Mouse (Mus musculus) forebrain, embryonic 10.5 days (tissue): ENCODE measurements at regions not wholly inside any gene's neighbourhood (a gene's known extent, or its start where the extent isn't known, plus 50 kb on each side); places are given as distances from the start of the nearest gene placed in this dataset.

ENCODE experiments used
- DNase-seq: peaks from one replicate; pipeline ENCODE4 v3.0.0-alpha.2; 2017; ENCODE audit warnings: low spot score; ENCODE audit errors: extremely low spot score
- H3K27ac ChIP-seq: fragments of 300-500 bp; sonication (generic); 2 replicates; pipeline ENCODE4 v1.5.1; 2016; ENCODE audit warnings: mild to moderate bottlenecking
- H3K27me3 ChIP-seq: fragments of 300-500 bp; sonication (generic); 2 replicates; pipeline ENCODE4 v1.6.1; 2016; ENCODE audit warnings: mild to moderate bottlenecking; ENCODE audit not compliant: poor library complexity, severe bottlenecking
- H3K36me3 ChIP-seq: fragments of 300-500 bp; sonication (generic); replicated peaks from 2 replicates; pipeline ENCODE4 v1.6.1; 2016; ENCODE audit warnings: mild to moderate bottlenecking, moderate library complexity
- H3K4me1 ChIP-seq: fragments of 300-500 bp; sonication (generic); 2 replicates; pipeline ENCODE4 v1.6.1; 2016
- H3K4me3 ChIP-seq: fragments of 300-500 bp; sonication (generic); 2 replicates; pipeline ENCODE4 v1.5.1; 2016; ENCODE audit warnings: mild to moderate bottlenecking, moderate library complexity
- H3K9me3 ChIP-seq: fragments of 300-500 bp; sonication (generic); 2 replicates; pipeline ENCODE4 v1.6.1; 2016; ENCODE audit warnings: mild to moderate bottlenecking, moderate library complexity
- WGBS: fragments of 180-500 bp; shearing (Covaris S2); methylation state at CpG from one replicate; pipeline ENCODE4 v1.1.7; 2016; 5-methylcytosine and 5-hydroxymethylcytosine counted together

DNA sequence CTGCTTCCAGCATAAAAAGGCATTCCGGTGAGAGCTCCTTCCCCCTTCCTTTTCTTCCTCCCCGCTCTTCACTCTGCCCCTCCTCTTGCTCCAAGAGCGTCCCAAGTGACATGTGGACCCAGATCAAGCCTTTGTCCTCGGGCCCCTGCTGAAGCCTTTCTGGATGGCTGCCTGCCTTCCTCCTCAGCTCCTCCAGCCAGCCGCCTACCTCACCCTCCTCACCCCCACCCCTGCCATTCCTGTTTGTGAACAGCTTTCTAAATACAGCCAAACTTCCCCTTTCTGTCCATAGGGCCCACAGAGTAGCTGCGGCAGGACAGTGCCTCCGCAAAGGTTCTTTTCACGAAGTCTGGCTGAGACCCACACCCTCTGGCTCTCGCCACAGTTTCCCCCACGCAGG lies 87.2 kb downstream of the Zfp36l2 start:
- Histone ChIP-seq H3K4me3 (no peak overlapping the region), H3K4me1 (peaks cover 72% of the 10 kb centered on the region), H3K27me3 (peaks cover 51% of the 10 kb centered on the region), H3K9me3 (no peaks in the 10 kb centered on the region), H3K36me3 (no peaks in the 10 kb centered on the region), H3K27ac (peak overlapping the region; percentile 77)
- 61% methylated on average over 10 of the region's 10 CpGs for WGBS
- no peak for DNase-seq

DNA sequence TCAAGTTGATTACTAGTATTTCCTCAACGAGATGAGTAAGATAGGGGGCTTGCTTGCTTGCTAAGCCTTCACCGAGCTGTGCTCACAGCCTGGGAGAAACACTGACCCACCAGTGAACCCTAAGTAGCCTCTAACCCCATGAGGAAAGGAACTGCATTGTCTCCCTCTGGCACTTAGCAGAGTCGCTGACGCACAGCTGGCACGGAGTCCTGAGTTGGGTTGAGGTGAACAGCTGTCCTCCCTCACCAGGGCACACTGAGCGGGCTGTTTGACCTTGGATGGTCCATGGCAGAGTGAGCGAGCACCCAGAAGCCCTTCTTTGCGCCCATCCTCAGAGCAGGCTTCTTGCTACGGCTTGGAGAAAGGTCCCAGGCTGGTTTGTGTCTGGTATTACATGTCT lies 88.0 kb downstream of the Zfp36l2 start:
- H3K4me1 ChIP-seq = peaks cover 80% of the 10 kb centered on the region
- no peaks in the 10 kb centered on the region for H3K9me3 ChIP-seq
- DNase-seq = no peak
- WGBS = 85% methylated on average over 9 of the region's 9 CpGs
- H3K36me3 ChIP-seq = no peaks in the 10 kb centered on the region
- peaks cover 51% of the 10 kb centered on the region for H3K27me3 ChIP-seq
- H3K27ac ChIP-seq = peak overlapping the region; percentile 77
- no peak overlapping the region for H3K4me3 ChIP-seq

DNA sequence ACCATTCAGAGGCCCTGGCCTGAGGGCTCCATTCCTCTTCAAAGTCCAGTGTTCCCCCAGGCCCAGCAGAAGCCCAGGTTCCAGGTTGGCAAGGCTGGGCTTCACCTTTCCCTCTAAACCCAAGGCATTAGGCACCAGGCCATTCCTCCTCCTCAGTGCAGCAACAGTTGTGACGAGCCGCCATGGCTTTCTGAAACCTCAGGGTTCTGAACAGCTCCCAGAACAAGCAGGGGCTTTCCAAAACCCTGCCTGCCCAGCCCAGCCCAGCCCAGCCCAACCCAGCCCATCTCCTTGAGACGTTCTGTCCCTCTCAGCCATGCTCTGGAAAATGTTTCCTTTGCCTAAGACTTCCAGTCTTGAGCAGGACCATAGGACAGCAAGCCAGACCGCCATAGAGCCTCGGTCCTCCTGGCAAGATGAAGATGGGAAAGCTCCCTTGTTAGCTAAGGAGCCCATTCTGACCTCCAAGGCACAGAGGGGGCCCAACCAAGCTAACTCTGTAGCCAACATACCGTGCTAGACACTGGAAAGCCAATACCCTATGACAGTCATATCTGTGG lies 89.8 kb downstream of the Zfp36l2 start:
- WGBS = 86% methylated on average over 6 of the region's 6 CpGs
- no peak overlapping the region for H3K4me3 ChIP-seq
- H3K9me3 ChIP-seq = peaks cover 4% of the 10 kb centered on the region; the same call in 1 of the 2 replicates
- DNase-seq = no peak
- peaks cover 51% of the 10 kb centered on the region for H3K27me3 ChIP-seq
- H3K27ac ChIP-seq = peak overlapping the region; percentile 98
- peaks cover 71% of the 10 kb centered on the region for H3K4me1 ChIP-seq
- H3K36me3 ChIP-seq = no peaks in the 10 kb centered on the region

DNA sequence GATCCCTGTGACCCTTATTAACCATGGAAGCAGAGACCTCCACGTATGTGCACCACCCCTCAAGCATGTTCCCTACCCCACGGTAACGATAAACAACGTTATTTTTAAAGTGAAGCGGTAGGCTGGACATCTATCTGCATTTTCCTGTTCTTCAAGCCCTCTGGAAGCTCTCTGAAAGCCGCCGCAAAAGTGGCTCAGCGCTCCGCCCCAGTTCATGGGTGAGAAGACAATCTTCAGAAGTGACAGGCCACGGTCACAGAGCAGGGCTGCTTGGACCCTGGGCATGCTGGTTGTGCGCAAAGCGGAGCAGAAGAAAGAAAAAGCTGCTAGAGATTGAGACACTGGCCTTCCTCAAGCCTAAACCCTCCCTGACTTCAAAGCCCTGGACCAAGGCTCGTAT lies 90.5 kb downstream of the Zfp36l2 start:
- Histone ChIP-seq H3K4me3 (peak overlapping the region; percentile 44; the same call in 1 of the 2 replicates), H3K27ac (peak overlapping the region; percentile 98), H3K9me3 (peaks cover 4% of the 10 kb centered on the region; the same call in 1 of the 2 replicates), H3K4me1 (peaks cover 68% of the 10 kb centered on the region), H3K27me3 (peaks cover 51% of the 10 kb centered on the region), H3K36me3 (no peaks in the 10 kb centered on the region)
- DNase-seq = no peak
- WGBS = 53% methylated on average over 13 of the region's 13 CpGs

DNA sequence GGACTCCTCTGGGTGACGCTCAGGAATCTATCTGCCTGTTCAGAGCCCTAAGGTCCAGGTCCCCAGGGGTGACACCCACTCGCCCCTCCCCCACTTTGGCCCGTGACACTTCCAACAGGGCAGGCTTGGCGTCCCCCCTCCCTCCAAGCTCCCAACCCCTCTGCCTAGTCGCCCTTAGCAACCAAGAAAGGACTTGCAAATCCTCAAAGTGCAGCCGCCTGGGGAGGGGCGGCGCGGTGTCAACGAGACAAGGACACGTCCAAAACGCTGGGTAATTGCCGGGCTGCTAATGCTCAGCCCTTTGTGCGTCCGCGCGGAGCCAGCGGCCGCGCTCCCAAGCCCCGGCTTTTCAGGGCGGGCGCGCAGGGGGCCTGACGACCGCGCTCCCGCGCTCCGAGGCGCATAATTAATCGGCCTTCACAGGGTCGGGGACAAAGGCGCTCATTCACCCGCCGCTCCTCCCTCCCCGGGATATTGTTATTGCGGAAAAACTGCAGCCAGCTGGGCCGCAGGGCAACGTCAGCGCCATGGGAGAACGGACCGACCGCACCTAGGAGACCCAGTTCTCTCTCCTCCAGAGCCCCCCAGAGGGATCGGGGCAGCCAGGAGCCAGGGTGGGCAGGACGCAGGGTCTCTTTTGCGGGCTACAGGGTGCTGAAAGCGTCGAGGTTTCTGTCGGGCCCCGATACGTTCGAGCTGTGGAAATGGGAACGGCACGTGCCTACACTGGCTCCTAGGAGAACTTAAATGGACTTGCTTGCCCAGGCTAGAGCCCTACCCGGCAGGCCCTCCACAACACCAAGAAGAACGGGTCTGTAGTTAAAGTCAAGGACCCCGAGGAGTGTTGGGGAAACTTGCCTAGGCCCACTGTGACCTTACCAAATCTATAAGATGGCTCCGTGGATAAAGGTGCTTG lies 91.1 kb downstream of the Zfp36l2 start:
- Histone ChIP-seq H3K4me3 (peak overlapping the region; percentile 44), H3K36me3 (no peaks in the 10 kb centered on the region), H3K27me3 (peaks cover 48% of the 10 kb centered on the region), H3K9me3 (peaks cover 4% of the 10 kb centered on the region; the same call in 1 of the 2 replicates), H3K27ac (peak overlapping the region; percentile 98), H3K4me1 (peaks cover 62% of the 10 kb centered on the region)
- WGBS = 2% methylated on average over 59 of the region's 59 CpGs
- DNase-seq = peak; percentile 92

DNA sequence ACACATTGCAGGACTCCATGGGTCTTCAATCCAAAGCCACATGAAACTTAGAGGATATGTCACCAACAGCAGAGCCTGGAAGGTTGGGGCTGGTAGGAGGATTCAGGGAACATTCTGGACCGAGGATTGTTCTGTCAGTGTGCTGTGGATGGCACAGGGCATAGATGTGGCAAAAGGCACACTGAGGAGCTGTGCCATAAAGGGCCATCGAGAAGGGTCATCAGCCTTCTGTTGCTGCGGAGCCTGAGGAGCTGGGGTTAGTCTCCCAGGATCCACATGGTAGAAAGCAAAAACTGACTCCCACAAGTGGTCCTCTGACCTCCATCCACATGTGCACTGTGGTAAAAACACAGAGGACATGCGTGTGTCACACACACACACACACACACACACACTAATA lies 91.9 kb downstream of the Zfp36l2 start:
- Histone ChIP-seq H3K36me3 (no peaks in the 10 kb centered on the region), H3K27ac (peak overlapping the region; percentile 98), H3K9me3 (peaks cover 4% of the 10 kb centered on the region; the same call in 1 of the 2 replicates), H3K27me3 (peaks cover 41% of the 10 kb centered on the region), H3K4me3 (peak overlapping the region; percentile 44), H3K4me1 (peaks cover 56% of the 10 kb centered on the region)
- no peak for DNase-seq
- 25% methylated on average over 4 of the region's 4 CpGs for WGBS

DNA sequence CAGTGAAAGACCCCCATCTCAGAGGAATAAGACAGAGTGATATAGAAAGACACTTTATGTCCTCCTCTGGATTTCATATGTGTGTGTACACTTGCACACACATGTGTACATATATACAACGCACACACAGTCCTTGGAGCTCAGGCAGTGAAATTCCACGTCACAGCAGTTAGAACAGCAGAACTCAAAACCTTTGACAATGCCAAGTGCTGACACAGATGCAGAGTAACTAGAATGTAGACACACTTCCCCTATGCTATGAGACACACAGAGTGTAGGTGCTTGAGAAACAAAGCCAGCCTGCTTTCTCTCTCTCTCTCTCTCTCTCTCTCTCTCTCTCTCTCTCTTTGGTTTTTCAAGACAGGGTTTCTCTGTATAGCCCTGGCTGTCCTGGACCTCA lies 92.7 kb downstream of the Zfp36l2 start:
- peaks cover 4% of the 10 kb centered on the region; the same call in 1 of the 2 replicates for H3K9me3 ChIP-seq
- 89% methylated on average over 2 of the region's 2 CpGs for WGBS
- peaks cover 49% of the 10 kb centered on the region for H3K4me1 ChIP-seq
- no peak overlapping the region for H3K4me3 ChIP-seq
- peak overlapping the region; percentile 98 for H3K27ac ChIP-seq
- H3K36me3 ChIP-seq = no peaks in the 10 kb centered on the region
- peaks cover 34% of the 10 kb centered on the region for H3K27me3 ChIP-seq
- DNase-seq = no peak

DNA sequence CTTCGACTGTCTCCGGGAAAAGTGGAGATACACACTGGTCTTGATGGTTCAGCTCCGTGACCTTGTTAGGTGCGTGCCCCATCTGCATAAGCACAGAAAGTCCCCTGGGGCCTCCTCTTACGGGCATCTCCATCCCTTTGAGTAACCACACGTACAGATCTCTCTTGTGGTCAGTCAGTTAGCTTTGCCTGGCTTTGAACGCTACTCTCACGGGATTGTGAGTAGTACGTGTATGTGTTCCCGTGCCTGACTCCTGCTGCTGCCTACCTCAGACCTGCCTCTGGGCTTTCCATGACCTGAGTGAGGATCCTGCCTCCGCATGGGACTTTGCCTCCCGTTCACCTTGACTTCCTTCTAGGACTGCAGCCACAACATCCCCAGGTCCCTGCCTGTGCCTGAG lies 101.4 kb downstream of the Zfp36l2 start:
- no peak overlapping the region for H3K4me3 ChIP-seq
- no peaks in the 10 kb centered on the region for H3K36me3 ChIP-seq
- peaks cover 52% of the 10 kb centered on the region for H3K4me1 ChIP-seq
- 89% methylated on average over 12 of the region's 12 CpGs for WGBS
- H3K27ac ChIP-seq = peak overlapping the region; percentile 71
- no peaks in the 10 kb centered on the region for H3K9me3 ChIP-seq
- H3K27me3 ChIP-seq = no peaks in the 10 kb centered on the region
- no peak for DNase-seq

DNA sequence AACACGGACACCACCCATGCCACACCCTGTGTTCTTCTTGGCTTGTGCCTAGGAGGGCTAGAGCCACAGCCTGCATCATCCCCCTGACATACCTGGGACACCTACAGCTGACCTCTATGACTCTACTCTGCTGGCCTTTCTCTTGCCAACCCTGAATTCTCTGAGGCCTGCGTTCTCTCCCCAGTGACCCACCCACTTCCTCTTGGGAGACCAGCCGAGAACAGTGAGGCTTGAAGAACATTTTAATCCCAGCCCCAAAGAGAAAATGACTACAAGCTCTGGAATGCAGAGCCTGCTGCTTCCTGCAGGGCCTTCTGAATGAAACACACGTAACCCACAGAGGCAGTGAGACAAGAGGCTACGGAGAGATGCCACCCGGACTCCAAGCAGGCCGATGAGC lies 102.0 kb downstream of the Zfp36l2 start:
- peak overlapping the region; percentile 71 for H3K27ac ChIP-seq
- WGBS = 37% methylated on average over 7 of the region's 7 CpGs

DNA sequence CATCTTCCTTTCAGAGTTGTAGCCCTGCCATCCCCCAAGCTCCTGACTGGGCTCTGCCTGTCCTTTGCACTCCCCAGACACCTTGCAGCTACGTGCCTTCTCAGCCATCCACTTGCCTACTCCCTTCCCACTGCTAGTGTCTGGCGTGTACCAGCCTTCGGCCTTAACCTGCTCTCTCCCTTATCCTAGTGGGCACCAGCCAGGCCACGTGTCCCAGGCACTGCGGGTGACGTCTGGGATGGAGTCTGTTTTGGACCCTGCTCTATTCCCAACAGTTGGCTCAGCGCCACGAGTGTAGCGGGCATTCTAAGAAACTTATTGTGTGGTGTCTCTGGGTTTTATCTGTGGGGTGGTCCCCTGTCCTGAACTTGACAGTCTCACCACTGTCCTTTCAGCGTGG lies 102.5 kb downstream of the Zfp36l2 start:
- DNase-seq = no peak
- no peaks in the 10 kb centered on the region for H3K9me3 ChIP-seq
- H3K36me3 ChIP-seq = no peaks in the 10 kb centered on the region
- no peak overlapping the region for H3K4me3 ChIP-seq
- peaks cover 52% of the 10 kb centered on the region for H3K4me1 ChIP-seq
- no peaks in the 10 kb centered on the region for H3K27me3 ChIP-seq
- 90% methylated on average over 10 of the region's 10 CpGs for WGBS
- peak overlapping the region; percentile 71 for H3K27ac ChIP-seq

More for the DNA sequence above, 102.0 kb downstream of the Zfp36l2 start:
- no peak overlapping the region for H3K4me3 ChIP-seq
- no peaks in the 10 kb centered on the region for H3K9me3 ChIP-seq
- H3K36me3 ChIP-seq = no peaks in the 10 kb centered on the region
- no peaks in the 10 kb centered on the region for H3K27me3 ChIP-seq
- H3K4me1 ChIP-seq = peaks cover 52% of the 10 kb centered on the region
- no peak for DNase-seq

DNA sequence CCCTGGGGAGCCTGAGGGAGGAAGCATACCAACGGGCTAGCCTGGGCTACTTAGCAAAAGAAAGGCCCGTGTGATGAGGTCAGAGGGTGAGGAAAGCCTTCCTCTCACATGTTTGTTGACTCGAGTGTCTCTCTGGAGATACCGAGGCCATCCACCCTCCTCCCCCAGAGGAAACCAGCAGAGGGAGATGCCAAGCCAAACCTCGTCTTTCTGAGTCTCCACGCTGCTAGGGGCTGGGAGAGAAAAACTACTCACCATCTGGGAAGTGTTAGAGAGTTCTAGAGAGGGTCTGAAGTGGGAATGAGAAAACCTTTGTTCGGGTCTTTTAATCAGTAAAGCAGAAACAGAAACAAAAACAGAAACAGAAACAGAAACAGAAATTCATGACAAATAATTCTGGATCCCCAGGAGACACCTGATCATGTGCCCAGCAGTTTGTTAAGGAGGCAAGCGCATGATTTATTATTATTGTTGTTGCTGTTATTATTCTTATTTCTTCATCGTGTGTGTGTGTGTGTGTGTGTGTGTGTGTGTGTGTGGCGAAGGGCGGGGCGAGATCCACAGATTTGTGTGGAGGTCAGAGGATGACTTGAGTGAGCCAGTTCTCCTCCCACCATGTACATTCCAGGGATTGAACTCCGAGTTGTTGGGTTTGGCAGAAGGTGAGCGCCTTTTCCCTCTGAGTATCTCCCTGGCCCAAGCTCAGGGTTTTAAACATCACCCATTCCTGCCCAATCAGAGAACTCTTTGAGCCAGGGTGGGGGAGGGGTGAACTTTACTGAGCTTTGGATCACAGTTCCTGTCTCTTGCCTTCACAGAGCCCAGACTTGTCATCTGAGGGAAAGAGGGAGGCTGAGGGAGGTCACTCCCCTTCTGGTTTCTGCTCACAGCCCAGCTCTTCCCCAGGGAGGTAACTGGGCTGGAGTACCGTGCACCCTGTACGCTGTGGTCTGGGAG lies 104.2 kb downstream of the Zfp36l2 start:
- no peak overlapping the region for H3K4me3 ChIP-seq
- DNase-seq = no peak
- H3K27ac ChIP-seq = peak overlapping the region; percentile 71

DNA sequence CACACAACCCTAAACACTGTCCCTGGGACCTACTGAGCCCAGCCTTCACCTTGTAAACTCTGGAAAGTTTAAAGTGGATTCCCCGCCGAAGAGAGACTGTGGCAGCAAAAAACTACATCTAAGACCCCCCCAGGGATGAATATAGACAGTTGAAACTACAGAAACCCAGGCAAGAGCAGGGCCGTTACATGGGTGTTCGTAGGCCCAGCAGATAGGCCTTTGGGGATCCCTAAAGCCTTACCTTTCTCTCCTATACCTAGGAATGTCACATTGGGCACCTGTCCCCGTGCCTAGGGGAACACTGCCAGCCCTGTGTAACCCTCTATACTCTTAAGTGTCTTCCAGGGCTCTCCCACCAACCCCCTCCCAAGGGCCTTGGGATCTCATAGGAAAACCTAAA lies 105.2 kb downstream of the Zfp36l2 start:
- no peak for DNase-seq
- H3K9me3 ChIP-seq = no peaks in the 10 kb centered on the region
- no peak overlapping the region for H3K4me3 ChIP-seq
- no peaks in the 10 kb centered on the region for H3K36me3 ChIP-seq
- H3K27me3 ChIP-seq = no peaks in the 10 kb centered on the region
- 92% methylated on average over 5 of the region's 5 CpGs for WGBS
- H3K4me1 ChIP-seq = peaks cover 47% of the 10 kb centered on the region
- peak overlapping the region; percentile 65; the same call in 1 of the 2 replicates for H3K27ac ChIP-seq

More for the DNA sequence above, 104.2 kb downstream of the Zfp36l2 start:
- H3K4me1 ChIP-seq = peaks cover 47% of the 10 kb centered on the region
- no peaks in the 10 kb centered on the region for H3K27me3 ChIP-seq
- no peaks in the 10 kb centered on the region for H3K9me3 ChIP-seq
- WGBS = 70% methylated on average over 16 of the region's 16 CpGs
- no peaks in the 10 kb centered on the region for H3K36me3 ChIP-seq
